Mouse (Mus musculus) CD4-positive, CD25-positive, alpha-beta regulatory T cell, adult 2 months (primary cell): ENCODE measurements at regions not wholly inside any gene's neighbourhood (a gene's known extent, or its start where the extent isn't known, plus 50 kb on each side); places are given as distances from the start of the nearest gene placed in this dataset.
"Not testable (repeated sequence)": the region's sequence is repeated elsewhere in the genome, so short reads cannot be mapped to it uniquely, and the experiment has no call there.

Experiments used
- DNase-seq: peaks from one replicate; pipeline ENCODE4 v3.0.0-alpha.2; 2012; ENCODE audit warnings: low read depth, low spot score

GRCm38 (mm10) chr2:166516261-166516660 lies 197.4 kb downstream of the Prex1 start:
- no peak for DNase-seq

- no peak for DNase-seq
Observed at GRCm38 (mm10) chr2:166514664-166515063, 199.0 kb downstream of the Prex1 start.

- DNase-seq = peak; percentile 53
Observed at GRCm38 (mm10) chr2:166512488-166512887, 201.1 kb downstream of the Prex1 start.

- not testable (repeated sequence) for DNase-seq
Observed at GRCm38 (mm10) chr2:166511477-166511876, 202.2 kb downstream of the Prex1 start.

GRCm38 (mm10) chr2:166510776-166511175 lies 202.9 kb downstream of the Prex1 start:
- no peak for DNase-seq

GRCm38 (mm10) chr2:166509591-166509990 lies 204.0 kb downstream of the Prex1 start:
- DNase-seq = no peak

- DNase-seq = no peak
Observed at GRCm38 (mm10) chr2:166508656-166509420, 204.8 kb downstream of the Prex1 start.

- no peak for DNase-seq
Observed at GRCm38 (mm10) chr2:166505309-166505708, 208.3 kb downstream of the Prex1 start.

- DNase-seq = no peak
Observed at GRCm38 (mm10) chr2:166503666-166504065, 210.0 kb downstream of the Prex1 start.

- no peak for DNase-seq
Observed at GRCm38 (mm10) chr2:166492895-166493294, 220.7 kb downstream of the Prex1 start.

- no peak for DNase-seq
Observed at GRCm38 (mm10) chr2:166492421-166492820, 221.2 kb downstream of the Prex1 start.

GRCm38 (mm10) chr2:166491861-166492260 lies 221.8 kb downstream of the Prex1 start:
- DNase-seq = peak; percentile 62

GRCm38 (mm10) chr2:166489041-166489872 lies 224.4 kb downstream of the Prex1 start:
- no peak for DNase-seq

- peak; percentile 18 for DNase-seq
Observed at GRCm38 (mm10) chr2:166487688-166488087, 225.9 kb downstream of the Prex1 start.

- DNase-seq = no peak
Observed at GRCm38 (mm10) chr2:166485788-166486187, 227.8 kb downstream of the Prex1 start.

GRCm38 (mm10) chr2:166485361-166485760 lies 228.3 kb downstream of the Prex1 start:
- no peak for DNase-seq

- peak; percentile 27 for DNase-seq
Observed at GRCm38 (mm10) chr2:166483617-166484319, 229.9 kb downstream of the Prex1 start.

- no peak for DNase-seq
Observed at GRCm38 (mm10) chr2:166482720-166483616, 230.7 kb downstream of the Prex1 start.

- DNase-seq = no peak
Observed at GRCm38 (mm10) chr2:166481774-166482173, 231.9 kb downstream of the Prex1 start.

- no peak for DNase-seq
Observed at GRCm38 (mm10) chr2:166481362-166481761, 232.3 kb downstream of the Prex1 start.

- DNase-seq = no peak
Observed at GRCm38 (mm10) chr2:166480883-166481282, 232.7 kb downstream of the Prex1 start.
